Mouse (Mus musculus) kidney, postnatal 0 days (tissue): Measurements from ENCODE around the gene Nhlrc4. TPM values are rescaled to one million over a fixed set of nuclear protein-coding genes. Genes with fewer than 3 reads are reported as not detected.

Experiments
- ATAC-seq: fragments of 200-750 bp; cut with Nextera tagmentation; replicated peaks from 2 replicates; pipeline ENCODE4 v1.8.0; 2017; ENCODE audit warnings: low read depth, moderate number of reproducible peaks, moderate TSS enrichment, moderate library complexity; ENCODE audit not compliant: low FRiP score
- DNase-seq: peaks from one replicate; pipeline ENCODE4 v3.0.0-alpha.2; 2016; ENCODE audit warnings: low spot score
- H3K27ac ChIP-seq: fragments of 300-500 bp; sonication (generic); 2 replicates; pipeline ENCODE4 v1.5.1; 2014; ENCODE audit warnings: mild to moderate bottlenecking
- H3K27me3 ChIP-seq: fragments of 300-500 bp; sonication (generic); 2 replicates; pipeline ENCODE4 v1.6.1; 2014; ENCODE audit warnings: low read length, mixed read lengths; ENCODE audit not compliant: insufficient read depth
- H3K36me3 ChIP-seq: fragments of 300-500 bp; sonication (generic); 2 replicates; pipeline ENCODE4 v1.6.1; 2014; ENCODE audit warnings: low read length, mixed read lengths; ENCODE audit not compliant: insufficient read depth
- H3K4me1 ChIP-seq: fragments of 300-500 bp; sonication (generic); replicated peaks from 2 replicates; pipeline ENCODE4 v1.6.1; 2014; ENCODE audit warnings: antibody characterized with exemption, low read length, mixed read lengths; ENCODE audit not compliant: insufficient read depth
- H3K4me2 ChIP-seq: fragments of 300-500 bp; sonication (generic); 2 replicates; pipeline ENCODE4 v1.6.1; 2014; ENCODE audit warnings: mild to moderate bottlenecking, low read length, moderate library complexity, mixed read lengths
- H3K4me3 ChIP-seq: fragments of 300-500 bp; sonication (generic); replicated peaks from 2 replicates; pipeline ENCODE4 v1.5.1; 2014; ENCODE audit warnings: low read depth, low read length
- H3K9ac ChIP-seq: fragments of 300-500 bp; sonication (generic); 2 replicates; pipeline ENCODE4 v1.6.1; 2014; ENCODE audit warnings: low read depth, low read length
- H3K9me3 ChIP-seq: fragments of 300-500 bp; sonication (generic); replicated peaks from 2 replicates; pipeline ENCODE4 v1.6.1; 2016; ENCODE audit warnings: low read length, inconsistent platforms, mixed read lengths
- CTCF ChIP-seq: IDR thresholded peaks from 2 replicates; pipeline ENCODE4 v1.5.1; 2016; ENCODE audit warnings: antibody characterized with exemption, low read depth, mild to moderate bottlenecking, moderate library complexity
- WGBS: fragments of 180-500 bp; shearing (Covaris S2); extraction: QIAGEN DNeasy Blood & Tissue Kit; methylation state at CpG from one replicate; pipeline ENCODE4 v1.1.7; 2014; 5-methylcytosine and 5-hydroxymethylcytosine counted together
- polyA plus RNA-seq: library from polyadenylated mRNA; unstranded; fragments of >200 nt; fragmentation: Nextera tagmentation; extraction: Ambion mirVana; gene quantifications from 2 replicates; pipeline ENCODE4 v1.2.1, GENCODE M21; 2015

The Nhlrc4 gene
- polyA plus RNA-seq, 1 experiment from 2014 or later = 1.1 TPM

GRCm38 (mm10) chr17:25913877-25914275 lies 30.9 kb downstream of the Nhlrc4 start:
- no peak overlapping the region for H3K9ac ChIP-seq
- ATAC-seq (no peak), DNase-seq (no peak)
- H3K36me3 ChIP-seq = no peaks in the 10 kb centered on the region; the same call in 1 of the 2 replicates
- no peak for TF ChIP-seq CTCF
- H3K9me3 ChIP-seq = no peaks in the 10 kb centered on the region
- H3K27me3 ChIP-seq = no peaks in the 10 kb centered on the region
- no peak overlapping the region for H3K4me3 ChIP-seq
- H3K27ac ChIP-seq = no peak overlapping the region
- H3K4me1 ChIP-seq = peaks cover 7% of the 10 kb centered on the region
- H3K4me2 ChIP-seq = no peak overlapping the region; the same call in 1 of the 2 replicates
- 80% methylated on average over 1 of the region's 1 CpGs for WGBS

- Histone ChIP-seq H3K27me3 (no peaks in the 10 kb centered on the region), H3K27ac (no peak overlapping the region), H3K9ac (no peak overlapping the region), H3K9me3 (no peaks in the 10 kb centered on the region), H3K4me3 (no peak overlapping the region), H3K36me3 (no peaks in the 10 kb centered on the region; the same call in 1 of the 2 replicates), H3K4me2 (no peak overlapping the region; the same call in 1 of the 2 replicates), H3K4me1 (peaks cover 1% of the 10 kb centered on the region; the same call in 1 of the 2 replicates)
- ATAC-seq = no peak
- no peak for TF ChIP-seq CTCF
- WGBS = 73% methylated on average over 14 of the region's 14 CpGs
- no peak for DNase-seq
Observed at GRCm38 (mm10) chr17:25913186-25913876, 31.4 kb downstream of the Nhlrc4 start.

GRCm38 (mm10) chr17:25911816-25912215 lies 32.9 kb downstream of the Nhlrc4 start:
- H3K9ac ChIP-seq = no peak overlapping the region
- 84% methylated on average over 4 of the region's 4 CpGs for WGBS
- H3K4me3 ChIP-seq = no peak overlapping the region
- H3K27ac ChIP-seq = no peak overlapping the region
- TF ChIP-seq CTCF = no peak
- no peaks in the 10 kb centered on the region for H3K36me3 ChIP-seq
- no peaks in the 10 kb centered on the region for H3K9me3 ChIP-seq
- ATAC-seq (no peak), DNase-seq (no peak)
- no peaks in the 10 kb centered on the region for H3K27me3 ChIP-seq
- H3K4me1 ChIP-seq = no peaks in the 10 kb centered on the region
- no peak overlapping the region for H3K4me2 ChIP-seq

- Histone ChIP-seq H3K36me3 (no peaks in the 10 kb centered on the region), H3K9me3 (no peaks in the 10 kb centered on the region), H3K4me2 (no peak overlapping the region), H3K4me3 (no peak overlapping the region), H3K4me1 (no peaks in the 10 kb centered on the region), H3K9ac (no peak overlapping the region), H3K27ac (no peak overlapping the region), H3K27me3 (no peaks in the 10 kb centered on the region)
- no peak for TF ChIP-seq CTCF
- no peak for DNase-seq
- no peak for ATAC-seq
- WGBS = 83% methylated on average over 2 of the region's 2 CpGs
Observed at GRCm38 (mm10) chr17:25907640-25908039, 37.1 kb downstream of the Nhlrc4 start.

GRCm38 (mm10) chr17:25903061-25903460 lies 41.7 kb downstream of the Nhlrc4 start:
- no peak overlapping the region for H3K9ac ChIP-seq
- H3K4me3 ChIP-seq = no peak overlapping the region
- no peaks in the 10 kb centered on the region for H3K9me3 ChIP-seq
- TF ChIP-seq CTCF = no peak
- no peak overlapping the region for H3K4me2 ChIP-seq
- DNase-seq (no peak), ATAC-seq (no peak)
- no peaks in the 10 kb centered on the region for H3K27me3 ChIP-seq
- H3K4me1 ChIP-seq = no peaks in the 10 kb centered on the region
- WGBS = 82% methylated on average over 3 of the region's 3 CpGs
- no peaks in the 10 kb centered on the region for H3K36me3 ChIP-seq
- H3K27ac ChIP-seq = no peak overlapping the region

GRCm38 (mm10) chr17:25900193-25900592 lies 44.6 kb downstream of the Nhlrc4 start:
- H3K9ac ChIP-seq = no peak overlapping the region
- no peak for TF ChIP-seq CTCF
- 96% methylated on average over 1 of the region's 1 CpGs for WGBS
- no peaks in the 10 kb centered on the region for H3K4me1 ChIP-seq
- H3K4me2 ChIP-seq = no peak overlapping the region
- no peak overlapping the region for H3K27ac ChIP-seq
- 0 out of 2 replicates have a peak, but pooled peaks cover 4% of the 10 kb centered on the region for H3K36me3 ChIP-seq
- H3K9me3 ChIP-seq = no peaks in the 10 kb centered on the region
- H3K27me3 ChIP-seq = no peaks in the 10 kb centered on the region
- ATAC-seq (no peak), DNase-seq (no peak)
- no peak overlapping the region for H3K4me3 ChIP-seq
